Mouse (Mus musculus) heart, postnatal 25 days (tissue): ENCODE measurements around the gene Atp7a. TPM values are rescaled to one million over a fixed set of nuclear protein-coding genes. Genes with fewer than 3 reads are reported as not detected.

Experiments used
- DNase-seq: peaks from one replicate; pipeline ENCODE4 v3.0.0; 2022; ENCODE audit warnings: low spot score
- intact Hi-C: fragments of 180-260 bp; cut with DNase I; formaldehyde crosslinking; loops from one replicate; pipeline ENCODE4 v1.15.1; 2025
- total RNA-seq, 2 experiments: library from RNA; stranded (reverse); gene quantifications; 2 replicates each; pipeline ENCODE4 v1.2.3; 2021

The Atp7a gene
- total RNA-seq, 2 experiments from 2014 or later = 7.3 to 7.5 TPM

DNA sequence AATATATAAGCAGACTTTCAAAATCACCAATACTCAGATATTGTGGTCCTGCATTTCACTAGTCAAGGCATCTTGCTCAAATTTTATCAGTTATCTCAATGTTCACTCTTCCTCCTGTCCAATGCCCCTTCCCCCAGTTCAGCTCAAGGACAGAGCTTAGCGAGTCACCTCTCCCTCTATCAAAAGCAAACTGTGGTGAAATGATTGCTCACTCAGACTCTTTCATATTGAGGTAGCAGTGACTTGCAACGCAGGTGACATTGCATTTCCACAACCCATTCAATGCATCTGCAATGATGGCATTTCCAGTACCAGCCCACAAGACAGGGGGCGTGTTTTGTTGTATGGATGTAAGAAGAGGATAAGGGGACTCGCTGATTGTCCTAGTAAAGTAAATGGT is 128.8 kb downstream of the Atp7a start:
- intact Hi-C loops = no loop called here
- DNase-seq = no peak

DNA sequence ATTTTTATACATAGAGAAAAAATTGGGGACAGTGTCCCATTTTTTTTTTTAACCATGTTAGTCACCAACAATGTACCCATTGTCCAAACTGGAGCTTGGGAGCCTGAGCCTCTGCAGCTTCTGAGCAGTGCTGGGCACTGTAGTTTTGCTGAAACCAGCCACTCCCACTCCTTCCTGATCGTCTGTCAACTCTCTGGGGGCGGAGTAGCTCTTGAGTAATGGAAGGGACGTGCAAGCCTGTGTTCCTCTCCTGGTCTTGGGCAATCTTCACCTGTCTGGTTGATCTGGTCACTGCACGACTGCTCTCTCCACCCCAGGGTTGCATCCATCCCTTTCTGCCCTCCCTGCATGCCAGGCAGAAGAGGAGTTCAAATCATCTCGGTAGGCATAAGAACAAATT is 136.9 kb downstream of the Atp7a start:
- no peak for DNase-seq
- intact Hi-C loops = no loop called here

DNA sequence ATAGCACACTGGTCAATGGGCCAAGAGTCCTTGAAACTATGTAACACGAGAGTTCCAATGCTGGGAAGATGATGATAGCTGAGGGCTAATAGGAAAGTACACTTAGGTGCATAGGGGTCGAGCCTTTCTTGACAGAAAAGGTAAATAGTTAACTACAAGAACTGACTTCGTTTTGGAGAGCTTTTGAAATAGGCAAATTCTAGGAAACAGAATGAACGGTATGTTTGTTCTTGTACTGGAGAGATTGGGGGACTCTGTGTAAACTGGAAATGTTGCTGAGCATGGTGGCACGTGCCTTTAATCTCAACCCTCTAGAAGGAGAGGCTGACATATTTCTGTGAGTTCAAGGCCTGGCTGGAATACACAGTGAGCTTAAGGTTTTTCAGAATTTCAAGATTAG is 137.5 kb downstream of the Atp7a start:
- no peak for DNase-seq
- intact Hi-C loops = no loop called here

DNA sequence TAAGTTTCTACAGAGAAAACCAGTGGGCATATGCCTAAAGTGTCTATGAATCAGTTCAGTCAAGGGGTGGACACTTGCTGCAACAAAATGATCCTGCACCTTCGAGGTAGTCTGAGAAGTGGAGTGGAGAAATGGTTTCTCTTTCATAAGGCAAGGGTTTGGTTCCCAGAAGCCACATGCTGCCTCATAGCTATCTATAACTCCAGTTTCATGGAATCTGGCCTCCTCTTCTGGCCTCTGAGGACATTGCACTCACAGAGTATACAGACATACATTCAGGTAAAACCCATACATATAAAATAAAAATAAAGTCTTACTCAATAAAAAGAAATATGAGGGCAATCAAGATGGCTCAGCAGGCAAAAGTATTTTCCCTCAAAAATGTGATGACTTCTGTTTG is 138.0 kb downstream of the Atp7a start:
- no peak for DNase-seq
- intact Hi-C loops = no loop called here

DNA sequence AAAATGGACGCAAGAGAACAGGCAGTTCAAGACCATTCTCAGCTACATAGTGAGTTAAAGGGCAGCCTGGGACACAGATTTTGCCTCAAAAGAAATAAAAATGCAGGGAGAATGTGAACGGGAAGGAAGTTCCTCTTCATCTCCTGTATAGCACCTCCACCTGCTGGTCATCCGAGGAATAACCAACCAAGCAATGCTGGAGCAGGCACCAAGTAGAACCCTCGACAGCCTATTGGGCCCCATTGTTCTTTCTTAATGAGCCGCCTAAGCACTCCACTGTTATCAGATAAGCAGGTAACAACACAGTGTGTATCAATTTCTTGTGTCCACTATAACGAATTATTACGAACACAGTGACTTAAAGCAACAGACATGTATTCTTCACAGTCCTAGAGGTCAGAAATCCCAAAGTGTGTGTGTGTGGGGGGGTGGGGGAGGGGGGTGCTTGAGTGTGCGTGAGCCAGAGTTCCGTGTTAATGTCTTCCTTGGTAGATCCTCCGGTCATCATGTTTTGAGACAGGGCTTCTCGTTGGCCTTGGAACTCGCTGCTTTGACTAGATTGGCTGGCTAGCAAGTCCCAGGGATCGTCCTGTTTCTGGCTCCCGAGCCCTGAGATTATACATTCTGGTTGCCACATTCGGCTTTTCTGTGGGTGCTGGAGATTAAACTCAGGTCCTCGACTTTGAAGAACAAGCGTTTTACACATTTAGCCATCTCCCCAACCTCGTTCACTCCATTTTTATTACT is 144.2 kb downstream of the Atp7a start:
- intact Hi-C loops = loop anchor here (2.0 kb wide), 1 partner anchor 144 kb away; the partner anchor contains the start of gene Atp7a

DNA sequence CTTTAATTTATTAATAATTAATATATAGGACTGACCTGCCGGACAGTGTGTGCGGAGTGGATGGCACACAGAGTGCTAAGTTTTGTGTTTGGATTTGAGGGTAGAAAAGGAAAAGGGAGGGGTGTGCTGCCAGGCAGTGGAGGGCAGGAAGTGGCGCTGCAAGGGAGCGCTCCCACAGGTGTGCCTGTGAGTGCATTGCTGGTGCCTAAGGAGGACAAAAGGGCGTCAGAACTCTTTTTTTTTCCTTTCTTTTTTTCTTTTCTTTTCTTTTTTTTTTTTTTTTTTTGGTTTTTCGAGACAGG is 144.7 kb downstream of the Atp7a start:
- intact Hi-C loops = loop anchor here (2.0 kb wide), 1 partner anchor 145 kb away; the partner anchor contains the start of gene Atp7a

More for the DNA sequence above, 144.2 kb downstream of the Atp7a start:
- DNase-seq = peak; percentile 18

More for the DNA sequence above, 144.7 kb downstream of the Atp7a start:
- DNase-seq = no peak

Other genes with a start within 250 kb of the Atp7a start
- 10 to 100 TPM; 63.9 to 73.3 TPM for gene Atrx, start 97.9 kb upstream of the Atp7a start, total RNA-seq
- gene Magt1, start 15.4 kb upstream of the Atp7a start, total RNA-seq = 10 to 100 TPM; 48.0 to 53.4 TPM
- gene Cox7b, start 11.6 kb upstream of the Atp7a start, total RNA-seq = 1,000 to 10,000 TPM; 1,708 to 1,778 TPM
- 1 to 10 TPM; 1.2 to 1.4 TPM for gene Tlr13, start 115.9 kb downstream of the Atp7a start, total RNA-seq
- gene Pgk1, start 159.8 kb downstream of the Atp7a start, total RNA-seq = 100 to 1,000 TPM; 586 to 594 TPM
- 10 to 100 TPM in 1 of 2 experiments, 1 to 10 TPM in 1; 7.4 to 10.1 TPM for gene Taf9b, start 193.9 kb downstream of the Atp7a start, total RNA-seq
- gene Fnd3c2, start 228.1 kb downstream of the Atp7a start, total RNA-seq = not detected